Mouse (Mus musculus) forebrain, postnatal 0 days (tissue): ENCODE measurements around the gene Slc9a8. TPM values are rescaled to one million over a fixed set of nuclear protein-coding genes. Genes with fewer than 3 reads are reported as not detected.

Experiments used
- ATAC-seq: fragments of 200-750 bp; cut with Nextera tagmentation; 2 replicates; pipeline ENCODE4 v1.8.0; 2017; ENCODE audit warnings: mild to moderate bottlenecking, moderate library complexity
- DNase-seq: peaks from one replicate; pipeline ENCODE4 v3.0.0-alpha.2; 2015
- H3K27ac ChIP-seq: fragments of 300-500 bp; sonication (generic); 2 replicates; pipeline ENCODE4 v1.5.1; 2014; ENCODE audit warnings: low read depth, mild to moderate bottlenecking, antibody characterized with exemption, low read length, moderate library complexity, mixed read lengths
- H3K27me3 ChIP-seq: fragments of 300-500 bp; sonication (generic); 2 replicates; pipeline ENCODE4 v1.6.1; 2014; ENCODE audit warnings: mild to moderate bottlenecking, low read length, mixed read lengths; ENCODE audit not compliant: insufficient read depth
- H3K36me3 ChIP-seq: fragments of 300-500 bp; sonication (generic); 2 replicates; pipeline ENCODE4 v1.6.1; 2014; ENCODE audit warnings: mild to moderate bottlenecking, moderate library complexity; ENCODE audit not compliant: insufficient read depth
- H3K4me1 ChIP-seq: fragments of 300-500 bp; sonication (generic); 2 replicates; pipeline ENCODE4 v1.6.1; 2014; ENCODE audit warnings: antibody characterized with exemption; ENCODE audit not compliant: insufficient read depth
- H3K4me2 ChIP-seq: fragments of 300-500 bp; sonication (generic); 2 replicates; pipeline ENCODE4 v1.6.1; 2014; ENCODE audit warnings: low read depth, mild to moderate bottlenecking, moderate library complexity
- H3K4me3 ChIP-seq: fragments of 300-500 bp; sonication (generic); 2 replicates; pipeline ENCODE4 v1.5.1; 2014; ENCODE audit warnings: low read depth, low read length, mixed read lengths
- H3K9ac ChIP-seq: fragments of 300-500 bp; sonication (generic); 2 replicates; pipeline ENCODE4 v1.6.1; 2014; ENCODE audit warnings: mild to moderate bottlenecking
- H3K9me3 ChIP-seq: fragments of 300-500 bp; sonication (generic); 2 replicates; pipeline ENCODE4 v1.6.1; 2016; ENCODE audit warnings: low read length
- CTCF ChIP-seq: sonication (generic); IDR thresholded peaks from 2 replicates; pipeline ENCODE4 v1.5.1; 2016; ENCODE audit warnings: antibody characterized with exemption, control low read depth, low read depth
- WGBS: fragments of 180-500 bp; shearing (Covaris S2); extraction: QIAGEN DNeasy Blood & Tissue Kit; methylation state at CpG from one replicate; pipeline ENCODE4 v1.1.7; 2014; 5-methylcytosine and 5-hydroxymethylcytosine counted together
- polyA plus RNA-seq: library from polyadenylated mRNA; unstranded; fragments of >200 nt; fragmentation: Nextera tagmentation; extraction: Ambion mirVana; gene quantifications from 2 replicates; pipeline ENCODE4 v1.2.1, GENCODE M21; 2015
- total RNA-seq: library from RNA; depleted of rRNA; stranded (reverse); fragments of >200 nt; gene quantifications from 2 replicates; pipeline ENCODE4 v1.2.3, GENCODE M21; 2014

Gene Slc9a8
- total and polyA plus RNA-seq, 2 experiments from 2014 or later, result 18.0 to 38.4 TPM

- no peaks in the 10 kb centered on the region for H3K9me3 ChIP-seq
- H3K4me2 ChIP-seq, result no peak overlapping the region
- no peaks in the 10 kb centered on the region for H3K27me3 ChIP-seq
- peaks cover 34% of the 10 kb centered on the region for H3K36me3 ChIP-seq
- TF ChIP-seq CTCF, result no peak
- H3K4me1 ChIP-seq, result no peaks in the 10 kb centered on the region
- 74% methylated on average over 4 of the region's 4 CpGs for WGBS
- H3K27ac ChIP-seq, result no peak overlapping the region
- DNase-seq (no peak), ATAC-seq (no peak)
- H3K9ac ChIP-seq, result no peak overlapping the region
- no peak overlapping the region for H3K4me3 ChIP-seq
Measured at GRCm38 (mm10) chr2:167482681-167483080, 61.2 kb downstream of the Slc9a8 start.

- no peaks in the 10 kb centered on the region for H3K9me3 ChIP-seq
- H3K4me2 ChIP-seq, result no peak overlapping the region
- H3K27ac ChIP-seq, result no peak overlapping the region
- H3K36me3 ChIP-seq, result peaks cover 36% of the 10 kb centered on the region
- H3K9ac ChIP-seq, result no peak overlapping the region
- DNase-seq (no peak), ATAC-seq (no peak)
- no peak overlapping the region for H3K4me3 ChIP-seq
- no peaks in the 10 kb centered on the region for H3K4me1 ChIP-seq
- H3K27me3 ChIP-seq, result no peaks in the 10 kb centered on the region
- TF ChIP-seq CTCF, result no peak
- WGBS, result 93% methylated on average over 27 of the region's 27 CpGs
Measured at GRCm38 (mm10) chr2:167483081-167483826, 61.7 kb downstream of the Slc9a8 start.

- H3K4me3 ChIP-seq, result no peak overlapping the region
- no peak overlapping the region for H3K9ac ChIP-seq
- H3K27me3 ChIP-seq, result no peaks in the 10 kb centered on the region
- H3K4me2 ChIP-seq, result no peak overlapping the region
- no peak for TF ChIP-seq CTCF
- no peaks in the 10 kb centered on the region for H3K4me1 ChIP-seq
- ATAC-seq (no peak), DNase-seq (no peak)
- H3K9me3 ChIP-seq, result no peaks in the 10 kb centered on the region
- peaks cover 39% of the 10 kb centered on the region for H3K36me3 ChIP-seq
- 96% methylated on average over 24 of the region's 24 CpGs for WGBS
- H3K27ac ChIP-seq, result no peak overlapping the region
Measured at GRCm38 (mm10) chr2:167483827-167484410, 62.4 kb downstream of the Slc9a8 start.

- no peak overlapping the region for H3K27ac ChIP-seq
- 92% methylated on average over 11 of the region's 11 CpGs for WGBS
Measured at GRCm38 (mm10) chr2:167484932-167485331, 63.4 kb downstream of the Slc9a8 start.

GRCm38 (mm10) chr2:167485501-167486377 lies 64.2 kb downstream of the Slc9a8 start:
- no peak overlapping the region for H3K9ac ChIP-seq
- H3K27ac ChIP-seq, result 0 out of 2 replicates have a peak overlapping the region, but pooled peaks have one; percentile 9

More at GRCm38 (mm10) chr2:167484932-167485331, 63.4 kb downstream of the Slc9a8 start:
- Histone ChIP-seq H3K4me3 (no peak overlapping the region), H3K4me1 (no peaks in the 10 kb centered on the region), H3K27me3 (no peaks in the 10 kb centered on the region), H3K9me3 (no peaks in the 10 kb centered on the region), H3K36me3 (peaks cover 40% of the 10 kb centered on the region), H3K9ac (no peak overlapping the region), H3K4me2 (no peak overlapping the region)
- ATAC-seq (no peak), DNase-seq (no peak)
- no peak for TF ChIP-seq CTCF

GRCm38 (mm10) chr2:167486573-167486972 lies 65.1 kb downstream of the Slc9a8 start:
- Histone ChIP-seq H3K4me1 (peaks cover 10% of the 10 kb centered on the region), H3K4me2 (no peak overlapping the region), H3K4me3 (no peak overlapping the region), H3K9ac (no peak overlapping the region), H3K9me3 (no peaks in the 10 kb centered on the region), H3K27me3 (no peaks in the 10 kb centered on the region), H3K36me3 (peaks cover 35% of the 10 kb centered on the region), H3K27ac (no peak overlapping the region)
- whole genome bisulfite sequencing, result 87% methylated on average over 4 of the region's 4 CpGs
- no peak for DNase-seq
- no peak for ATAC-seq
- TF ChIP-seq CTCF, result no peak

More at GRCm38 (mm10) chr2:167485501-167486377, 64.2 kb downstream of the Slc9a8 start:
- no peak overlapping the region for H3K4me2 ChIP-seq
- WGBS, result 50% methylated on average over 7 of the region's 7 CpGs
- H3K36me3 ChIP-seq, result peaks cover 40% of the 10 kb centered on the region
- H3K27me3 ChIP-seq, result no peaks in the 10 kb centered on the region
- H3K4me3 ChIP-seq, result no peak overlapping the region
- TF ChIP-seq CTCF, result no peak
- DNase-seq (peak; percentile 57), ATAC-seq (peak; percentile 77)
- H3K9me3 ChIP-seq, result no peaks in the 10 kb centered on the region
- H3K4me1 ChIP-seq, result peaks cover 2% of the 10 kb centered on the region

- no peak overlapping the region for H3K4me2 ChIP-seq
- H3K9me3 ChIP-seq, result no peaks in the 10 kb centered on the region
- H3K4me3 ChIP-seq, result no peak overlapping the region
- H3K36me3 ChIP-seq, result peaks cover 30% of the 10 kb centered on the region
- H3K27ac ChIP-seq, result no peak overlapping the region
- H3K9ac ChIP-seq, result no peak overlapping the region
- no peak for ATAC-seq
- 95% methylated on average over 6 of the region's 6 CpGs for WGBS
- DNase-seq, result no peak
- TF ChIP-seq CTCF, result no peak
- peaks cover 10% of the 10 kb centered on the region for H3K4me1 ChIP-seq
- no peaks in the 10 kb centered on the region for H3K27me3 ChIP-seq
Measured at GRCm38 (mm10) chr2:167487551-167487950, 66.0 kb downstream of the Slc9a8 start.
